Mouse (Mus musculus): ENCODE measurements around the gene Wnt5a.

DNA sequence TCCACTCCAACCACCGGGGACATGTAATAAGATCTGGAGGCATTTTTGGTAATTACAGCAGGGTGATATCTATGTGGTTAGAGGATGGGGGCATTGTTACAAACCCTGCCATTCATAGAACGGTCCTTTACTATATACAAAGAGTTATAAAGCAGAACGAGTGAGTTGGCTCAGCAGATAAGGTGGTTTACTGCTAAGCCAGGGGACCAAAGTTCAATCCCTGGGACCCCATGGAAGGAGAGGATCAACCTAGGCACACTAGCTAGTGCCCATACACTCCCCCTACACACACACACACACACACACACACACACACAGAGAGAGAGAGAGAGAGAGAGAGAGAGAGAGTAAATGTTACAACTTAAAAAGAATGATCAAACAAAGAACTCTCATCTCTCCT is 47.1 kb upstream of the Wnt5a start:
- no peak for TF ChIP-seq EP300 (IDR thresholded peaks at IDR 0.05; ENCODE audit: low read depth)
- no peak for TF ChIP-seq CTCF (IDR thresholded peaks at IDR 0.05; ENCODE audit: low read depth)
